Mouse (Mus musculus): ENCODE results near the gene Tshz2. TPM values are rescaled to one million over a fixed set of nuclear protein-coding genes. Genes with fewer than 3 reads are reported as not detected.
"Not testable (repeated sequence)": the region's sequence is repeated elsewhere in the genome, so short reads cannot be mapped to it uniquely, and the experiment has no call there.

The Tshz2 gene
- polyA plus RNA-seq, 1 experiment from 2014 or later, result 2.7 TPM

- Histone ChIP-seq H3K9me3 (no peaks in the 10 kb centered on the region), H3K27me3 (replicated peaks; ENCODE audit: low read depth, poor library complexity, severe bottlenecking) (no peaks in the 10 kb centered on the region), H3K27ac (replicated peaks) (no peak overlapping the region), H3K36me3 (replicated peaks) (no peaks in the 10 kb centered on the region), H3K4me3 (no peak overlapping the region), H3K4me1 (peaks cover 26% of the 10 kb centered on the region)
- no peak for DNase-seq (ENCODE audit: low spot score)
- WGBS, result 74% methylated on average over 10 of the region's 10 CpGs
Measured at GRCm38 (mm10) chr2:169841442-169841841, 208.6 kb downstream of the Tshz2 start.

- DNase-seq (ENCODE audit: low spot score), result no peak
- Histone ChIP-seq H3K9me3 (no peaks in the 10 kb centered on the region), H3K36me3 (replicated peaks) (no peaks in the 10 kb centered on the region), H3K4me1 (peaks cover 26% of the 10 kb centered on the region), H3K27ac (replicated peaks) (no peak overlapping the region), H3K27me3 (replicated peaks; ENCODE audit: low read depth, poor library complexity, severe bottlenecking) (no peaks in the 10 kb centered on the region), H3K4me3 (no peak overlapping the region)
- WGBS, result 81% methylated on average over 6 of the region's 6 CpGs
Measured at GRCm38 (mm10) chr2:169842494-169842893, 209.7 kb downstream of the Tshz2 start.

- peaks cover 27% of the 10 kb centered on the region for H3K4me1 ChIP-seq
- H3K9me3 ChIP-seq, result no peaks in the 10 kb centered on the region
- DNase-seq (ENCODE audit: low spot score), result no peak
- WGBS, result 51% methylated on average over 6 of the region's 6 CpGs
- H3K27ac ChIP-seq (replicated peaks), result no peak overlapping the region
- H3K27me3 ChIP-seq (replicated peaks; ENCODE audit: low read depth, poor library complexity, severe bottlenecking), result no peaks in the 10 kb centered on the region
- no peak overlapping the region for H3K4me3 ChIP-seq
- no peaks in the 10 kb centered on the region for H3K36me3 ChIP-seq (replicated peaks)
Measured at GRCm38 (mm10) chr2:169843553-169843952, 210.7 kb downstream of the Tshz2 start.

GRCm38 (mm10) chr2:169849077-169849476 lies 216.3 kb downstream of the Tshz2 start:
- 36% methylated on average over 7 of the region's 7 CpGs for WGBS
- Histone ChIP-seq H3K4me3 (no peak overlapping the region), H3K36me3 (replicated peaks) (no peaks in the 10 kb centered on the region), H3K27me3 (replicated peaks; ENCODE audit: low read depth, poor library complexity, severe bottlenecking) (no peaks in the 10 kb centered on the region), H3K4me1 (peaks cover 12% of the 10 kb centered on the region), H3K27ac (replicated peaks) (no peak overlapping the region), H3K9me3 (no peaks in the 10 kb centered on the region)
- DNase-seq (ENCODE audit: low spot score), result peak; percentile 55

DNA sequence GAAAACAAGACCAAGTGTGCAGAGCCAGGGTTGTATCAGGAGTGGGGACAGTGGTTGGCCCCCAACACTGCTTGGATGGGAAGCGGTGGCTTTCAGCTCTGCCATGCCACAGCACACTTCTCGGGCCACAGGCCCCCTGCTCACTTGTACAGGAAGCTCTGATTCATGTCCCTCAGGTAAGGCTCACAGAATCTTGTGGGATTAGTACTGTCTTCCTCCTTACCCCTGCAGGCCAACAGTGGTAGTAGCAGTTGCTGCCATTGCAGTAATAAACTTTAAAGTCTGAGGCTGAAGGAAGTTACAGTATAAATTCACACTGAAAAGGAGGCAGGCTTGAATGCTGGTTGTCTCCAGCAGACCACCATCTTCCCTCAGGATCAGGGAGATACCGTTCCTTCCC lies 216.7 kb downstream of the Tshz2 start:
- H3K4me3 ChIP-seq, result no peak overlapping the region
- H3K36me3 ChIP-seq (replicated peaks), result no peaks in the 10 kb centered on the region
- H3K4me1 ChIP-seq, result peaks cover 12% of the 10 kb centered on the region; the same call in 1 of the 2 replicates
- no peaks in the 10 kb centered on the region for H3K27me3 ChIP-seq (replicated peaks; ENCODE audit: low read depth, poor library complexity, severe bottlenecking)
- H3K27ac ChIP-seq (replicated peaks), result no peak overlapping the region
- WGBS, result 76% methylated on average over 3 of the region's 3 CpGs
- no peaks in the 10 kb centered on the region for H3K9me3 ChIP-seq
- no peak for DNase-seq (ENCODE audit: low spot score)

GRCm38 (mm10) chr2:169851606-169852005 lies 218.8 kb downstream of the Tshz2 start:
- Histone ChIP-seq H3K27ac (replicated peaks) (no peak overlapping the region), H3K27me3 (replicated peaks; ENCODE audit: low read depth, poor library complexity, severe bottlenecking) (no peaks in the 10 kb centered on the region), H3K4me1 (peaks cover 14% of the 10 kb centered on the region; the same call in 1 of the 2 replicates), H3K4me3 (no peak overlapping the region), H3K9me3 (no peaks in the 10 kb centered on the region), H3K36me3 (replicated peaks) (no peaks in the 10 kb centered on the region)
- WGBS, result 77% methylated on average over 5 of the region's 5 CpGs
- no peak for DNase-seq (ENCODE audit: low spot score)

- no peak for DNase-seq (ENCODE audit: low spot score)
- H3K4me3 ChIP-seq, result no peak overlapping the region
- H3K27me3 ChIP-seq (replicated peaks; ENCODE audit: low read depth, poor library complexity, severe bottlenecking), result 0 out of 2 replicates have a peak, but pooled peaks cover 7% of the 10 kb centered on the region
- no peak overlapping the region for H3K27ac ChIP-seq (replicated peaks)
- H3K36me3 ChIP-seq (replicated peaks), result no peaks in the 10 kb centered on the region
- no peaks in the 10 kb centered on the region for H3K9me3 ChIP-seq
- H3K4me1 ChIP-seq, result peaks cover 11% of the 10 kb centered on the region
- WGBS, result 84% methylated on average over 11 of the region's 11 CpGs
Measured at GRCm38 (mm10) chr2:169854491-169854890, 221.7 kb downstream of the Tshz2 start.

DNA sequence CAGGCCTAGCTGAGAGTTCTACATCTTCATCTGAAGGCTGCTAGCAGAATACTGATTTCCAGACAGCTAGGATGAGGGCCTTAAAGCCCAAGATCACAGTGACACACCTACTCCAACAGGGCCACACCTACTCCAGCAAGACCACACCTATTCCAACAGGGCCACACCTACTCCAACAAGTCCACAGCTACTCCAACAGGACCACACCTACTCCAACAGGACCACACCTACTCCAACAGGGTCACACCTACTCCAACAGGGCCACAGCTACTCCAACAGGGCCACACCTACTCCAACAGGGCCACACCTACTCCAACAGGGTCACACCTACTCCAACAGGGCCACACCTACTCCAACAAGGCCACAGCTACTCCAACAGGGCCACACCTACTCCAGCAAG lies 224.2 kb downstream of the Tshz2 start:
- DNase-seq (ENCODE audit: low spot score); H3K27me3 ChIP-seq (replicated peaks; ENCODE audit: low read depth, poor library complexity, severe bottlenecking); H3K4me3 ChIP-seq; H3K9me3 ChIP-seq; H3K36me3 ChIP-seq (replicated peaks); H3K27ac ChIP-seq (replicated peaks): not testable (repeated sequence)
- peaks cover 28% of the 10 kb centered on the region for H3K4me1 ChIP-seq

GRCm38 (mm10) chr2:169859078-169859855 lies 226.5 kb downstream of the Tshz2 start:
- Histone ChIP-seq H3K27me3 (replicated peaks; ENCODE audit: low read depth, poor library complexity, severe bottlenecking) (0 out of 2 replicates have a peak, but pooled peaks cover 14% of the 10 kb centered on the region), H3K36me3 (replicated peaks) (no peaks in the 10 kb centered on the region), H3K4me3 (no peak overlapping the region), H3K4me1 (peaks cover 44% of the 10 kb centered on the region), H3K9me3 (no peaks in the 10 kb centered on the region), H3K27ac (replicated peaks) (no peak overlapping the region)
- no peak for DNase-seq (ENCODE audit: low spot score)
- WGBS, result 58% methylated on average over 4 of the region's 4 CpGs

GRCm38 (mm10) chr2:169860895-169861294 lies 228.1 kb downstream of the Tshz2 start:
- Histone ChIP-seq H3K27me3 (replicated peaks; ENCODE audit: low read depth, poor library complexity, severe bottlenecking) (0 out of 2 replicates have a peak, but pooled peaks cover 16% of the 10 kb centered on the region), H3K36me3 (replicated peaks) (no peaks in the 10 kb centered on the region), H3K4me1 (peaks cover 36% of the 10 kb centered on the region), H3K27ac (replicated peaks) (no peak overlapping the region), H3K4me3 (no peak overlapping the region), H3K9me3 (no peaks in the 10 kb centered on the region)
- 69% methylated on average over 5 of the region's 5 CpGs for WGBS
- DNase-seq (ENCODE audit: low spot score), result no peak

DNA sequence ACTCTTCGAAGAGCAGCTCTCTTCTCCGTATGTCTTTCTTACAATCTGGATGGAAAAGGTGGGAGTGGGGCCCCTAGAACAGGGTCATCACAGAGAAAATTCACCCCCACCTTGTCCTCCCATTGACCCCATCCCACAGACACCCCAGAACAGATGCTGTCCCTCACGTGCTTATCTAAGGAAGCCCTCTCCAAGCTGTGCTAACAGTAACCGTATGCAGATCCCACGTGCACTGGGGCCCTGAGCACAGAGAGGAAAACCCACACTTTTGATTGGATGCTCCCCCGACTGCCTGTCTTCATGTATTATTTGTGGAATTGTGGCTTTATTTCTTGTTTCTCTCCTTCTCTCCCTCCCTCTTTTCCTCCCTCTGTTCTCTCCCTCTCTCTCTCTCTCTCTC lies 229.9 kb downstream of the Tshz2 start:
- Histone ChIP-seq H3K4me3 (no peak overlapping the region), H3K27ac (replicated peaks) (no peak overlapping the region), H3K4me1 (peaks cover 36% of the 10 kb centered on the region), H3K27me3 (replicated peaks; ENCODE audit: low read depth, poor library complexity, severe bottlenecking) (0 out of 2 replicates have a peak, but pooled peaks cover 16% of the 10 kb centered on the region), H3K36me3 (replicated peaks) (no peaks in the 10 kb centered on the region), H3K9me3 (no peaks in the 10 kb centered on the region)
- 55% methylated on average over 6 of the region's 6 CpGs for WGBS
- DNase-seq (ENCODE audit: low spot score), result no peak

- H3K27ac ChIP-seq (replicated peaks), result no peak overlapping the region
- no peaks in the 10 kb centered on the region for H3K9me3 ChIP-seq
- H3K4me1 ChIP-seq, result 0 out of 2 replicates have a peak, but pooled peaks cover 7% of the 10 kb centered on the region
- 86% methylated on average over 7 of the region's 7 CpGs for WGBS
- no peak overlapping the region for H3K4me3 ChIP-seq
- no peaks in the 10 kb centered on the region for H3K27me3 ChIP-seq (replicated peaks; ENCODE audit: low read depth, poor library complexity, severe bottlenecking)
- H3K36me3 ChIP-seq (replicated peaks), result no peaks in the 10 kb centered on the region
- DNase-seq (ENCODE audit: low spot score), result no peak
Measured at GRCm38 (mm10) chr2:169869468-169869867, 236.7 kb downstream of the Tshz2 start.

DNA sequence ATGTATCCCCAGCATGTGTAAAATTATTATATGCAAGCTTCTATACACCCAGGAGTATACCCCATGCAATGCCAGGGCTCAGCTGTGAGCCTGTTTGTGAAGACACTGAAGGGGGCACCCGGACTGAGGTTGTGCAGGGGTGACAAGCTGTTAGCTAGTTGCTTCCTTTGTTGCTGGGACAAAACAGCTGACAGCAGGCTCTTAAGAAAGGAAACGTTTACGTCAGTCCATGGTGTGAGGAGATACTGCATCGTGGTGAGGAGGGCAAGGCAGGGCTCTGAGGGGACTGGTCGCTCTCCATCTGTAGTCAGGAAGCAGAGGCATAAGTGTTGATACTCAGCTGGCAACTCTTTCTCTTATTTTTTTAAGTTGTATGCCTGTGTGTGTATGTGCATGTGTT lies 237.7 kb downstream of the Tshz2 start:
- no peaks in the 10 kb centered on the region for H3K9me3 ChIP-seq

More for the DNA sequence above, 237.7 kb downstream of the Tshz2 start:
- no peak for DNase-seq (ENCODE audit: low spot score)
- no peaks in the 10 kb centered on the region for H3K27me3 ChIP-seq (replicated peaks; ENCODE audit: low read depth, poor library complexity, severe bottlenecking)
- 0 out of 2 replicates have a peak, but pooled peaks cover 7% of the 10 kb centered on the region for H3K4me1 ChIP-seq
- 61% methylated on average over 5 of the region's 5 CpGs for WGBS
- H3K36me3 ChIP-seq (replicated peaks), result no peaks in the 10 kb centered on the region
- no peak overlapping the region for H3K4me3 ChIP-seq
- no peak overlapping the region for H3K27ac ChIP-seq (replicated peaks)

Measured in embryonic facial prominence, embryonic 10.5 days (tissue).